Mouse (Mus musculus) heart, embryonic 15.5 days (tissue): ENCODE measurements around the gene Phactr4. TPM values are rescaled to one million over a fixed set of nuclear protein-coding genes. Genes with fewer than 3 reads are reported as not detected.

Source experiments
- ATAC-seq: fragments of 200-750 bp; cut with Nextera tagmentation; replicated peaks from 2 replicates; pipeline ENCODE4 v1.8.0; 2017; ENCODE audit warnings: low read depth, moderate TSS enrichment; ENCODE audit not compliant: insufficient number of reproducible peaks, insufficient read depth, low FRiP score
- H3K27ac ChIP-seq: fragments of 300-500 bp; sonication (generic); 2 replicates; pipeline ENCODE4 v1.5.1; 2015; ENCODE audit warnings: mild to moderate bottlenecking, inconsistent platforms
- H3K27me3 ChIP-seq: fragments of 300-500 bp; sonication (generic); 2 replicates; pipeline ENCODE4 v1.6.1; 2015; ENCODE audit warnings: inconsistent platforms
- H3K36me3 ChIP-seq: fragments of 300-500 bp; sonication (generic); 2 replicates; pipeline ENCODE4 v1.6.1; 2015; ENCODE audit warnings: mild to moderate bottlenecking, inconsistent platforms
- H3K4me1 ChIP-seq: fragments of 300-500 bp; sonication (generic); replicated peaks from 2 replicates; pipeline ENCODE4 v1.6.1; 2015; ENCODE audit warnings: inconsistent platforms
- H3K4me2 ChIP-seq: fragments of 300-500 bp; sonication (generic); 2 replicates; pipeline ENCODE4 v1.6.1; 2015; ENCODE audit warnings: inconsistent platforms, mild to moderate bottlenecking, moderate library complexity
- H3K4me3 ChIP-seq: fragments of 300-500 bp; sonication (generic); 2 replicates; pipeline ENCODE4 v1.5.1; 2015; ENCODE audit warnings: mild to moderate bottlenecking, inconsistent platforms
- H3K9ac ChIP-seq: fragments of 300-500 bp; sonication (generic); 2 replicates; pipeline ENCODE4 v1.6.1; 2015; ENCODE audit warnings: mild to moderate bottlenecking, inconsistent platforms
- H3K9me3 ChIP-seq: fragments of 300-500 bp; sonication (generic); replicated peaks from 2 replicates; pipeline ENCODE4 v1.6.1; 2016; ENCODE audit warnings: inconsistent platforms
- WGBS: fragments of 180-500 bp; shearing (Covaris S2); methylation state at CpG from one replicate; pipeline ENCODE4 v1.1.7; 2015; ENCODE audit warnings: mixed read lengths; 5-methylcytosine and 5-hydroxymethylcytosine counted together
- polyA plus RNA-seq: library from polyadenylated mRNA; unstranded; fragments of >200 nt; fragmentation: Nextera tagmentation; extraction: Ambion mirVana; gene quantifications from 2 replicates; pipeline ENCODE4 v1.2.1, GENCODE M21; 2015

Gene Phactr4
- polyA plus RNA-seq = 14.8 and 17.1 TPM in 2 replicates

- H3K36me3 ChIP-seq = no peaks in the 10 kb centered on the region
- under 1% methylated on average over 73 of the region's 73 CpGs for WGBS
- H3K4me2 ChIP-seq = peak within 1 kb of the TSS; percentile 70
- peak within 1 kb of the TSS; percentile 99 for H3K27ac ChIP-seq
- H3K4me3 ChIP-seq = peak within 1 kb of the TSS; percentile 83
- peaks cover 26% of the 10 kb centered on the region for H3K4me1 ChIP-seq
- no peaks in the 10 kb centered on the region for H3K9me3 ChIP-seq
- no peaks in the 10 kb centered on the region for H3K27me3 ChIP-seq
- H3K9ac ChIP-seq = peak within 1 kb of the TSS; percentile 89
- ATAC-seq = peak; percentile 97
These were observed at the start of gene Phactr4 for GRCm38 (mm10) chr4:132421923-132422782. TSS of gene Phactr4 (minus strand) at chr4:132422489.

DNA sequence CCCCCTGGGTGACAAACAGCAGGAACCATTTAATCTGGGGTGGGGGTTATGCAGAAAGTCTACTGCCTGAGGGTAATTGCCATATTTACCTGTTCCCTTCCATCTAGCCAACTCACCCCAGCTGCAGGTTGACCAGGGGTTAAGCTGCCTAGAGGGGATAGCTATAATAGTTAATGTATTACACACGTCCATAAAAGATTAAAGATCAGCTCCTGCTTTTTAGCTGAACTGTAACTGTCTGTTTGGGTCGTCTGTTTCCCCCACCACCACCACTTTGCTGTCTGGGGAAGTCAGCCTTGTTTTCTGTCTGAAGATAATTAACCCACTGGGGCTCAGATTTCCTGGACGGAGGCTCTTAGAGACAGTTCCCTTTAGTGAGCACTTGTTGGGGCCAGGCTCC, 47.6 kb upstream of the Phactr4 start:
- no peak overlapping the region for H3K27ac ChIP-seq
- no peak for ATAC-seq
- H3K9me3 ChIP-seq = no peaks in the 10 kb centered on the region
- H3K36me3 ChIP-seq = no peaks in the 10 kb centered on the region
- no peak overlapping the region for H3K4me3 ChIP-seq
- no peaks in the 10 kb centered on the region for H3K4me1 ChIP-seq
- no peaks in the 10 kb centered on the region for H3K27me3 ChIP-seq
- 19% methylated on average over 3 of the region's 3 CpGs for WGBS
- H3K4me2 ChIP-seq = no peak overlapping the region
- H3K9ac ChIP-seq = no peak overlapping the region

- Histone ChIP-seq H3K27ac (peak overlapping the region; percentile 58), H3K4me3 (peak overlapping the region; percentile 78), H3K9ac (peak overlapping the region; percentile 76; the same call in 1 of the 2 replicates), H3K36me3 (peaks cover 12% of the 10 kb centered on the region), H3K4me1 (peaks cover 23% of the 10 kb centered on the region), H3K27me3 (no peaks in the 10 kb centered on the region), H3K4me2 (peak overlapping the region; percentile 74), H3K9me3 (no peaks in the 10 kb centered on the region)
- ATAC-seq = no peak
- 2% methylated on average over 5 of the region's 5 CpGs for WGBS
These were observed 41.9 kb upstream of the Phactr4 start for GRCm38 (mm10) chr4:132464255-132464613.

DNA sequence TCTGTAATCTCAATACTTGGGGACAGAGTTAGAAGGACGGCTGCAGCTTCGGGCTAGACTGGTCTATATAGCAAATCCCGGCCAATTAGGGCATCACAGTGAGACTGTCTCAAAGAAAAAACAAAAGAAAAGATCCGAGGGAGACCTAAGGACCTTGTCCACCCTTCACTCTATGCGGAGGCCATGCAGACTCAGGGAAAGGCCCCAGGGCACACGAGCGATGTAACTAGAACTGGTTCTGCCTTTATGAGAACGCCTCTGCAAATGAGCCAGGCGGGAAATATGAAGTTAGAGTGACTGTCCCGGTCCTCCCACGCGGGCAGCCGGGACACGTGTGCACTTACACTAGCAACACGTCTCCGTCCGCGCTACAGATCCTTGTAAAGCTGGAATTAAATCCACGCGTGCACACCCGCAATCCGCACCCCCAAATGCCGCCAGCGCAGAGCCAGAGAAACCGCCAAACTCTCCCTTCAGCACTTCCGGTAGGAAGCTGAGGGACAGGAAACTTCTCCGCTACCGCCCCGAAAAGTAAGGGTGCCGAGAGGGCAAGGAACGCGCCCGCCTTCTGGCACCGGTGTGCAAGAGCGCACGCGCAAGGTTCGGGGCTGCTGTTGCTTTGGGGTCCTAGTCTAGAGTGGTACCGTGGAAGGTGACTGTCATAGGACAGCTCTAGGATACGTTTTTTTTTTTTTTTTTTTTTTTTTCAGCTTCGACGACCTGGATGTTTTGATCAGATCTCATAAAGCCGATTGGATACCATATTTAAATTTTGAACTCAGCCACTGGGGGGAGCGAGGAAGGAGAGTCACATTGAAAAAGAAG, 41.4 kb upstream of the Phactr4 start, which contains the start of gene Med18:
TSS of gene Med18 (minus strand) at position 492 of the 825 bp plus-strand sequence.
- Histone ChIP-seq H3K4me2 (peak within 1 kb of the TSS; percentile 74), H3K27ac (peak within 1 kb of the TSS; percentile 58), H3K9ac (peak within 1 kb of the TSS; percentile 76), H3K36me3 (peaks cover 15% of the 10 kb centered on the region), H3K4me3 (peak within 1 kb of the TSS; percentile 78), H3K4me1 (peaks cover 23% of the 10 kb centered on the region), H3K27me3 (no peaks in the 10 kb centered on the region), H3K9me3 (no peaks in the 10 kb centered on the region)
- WGBS = under 1% methylated on average over 44 of the region's 44 CpGs
- peak; percentile 91 for ATAC-seq

- Histone ChIP-seq H3K27me3 (no peaks in the 10 kb centered on the region), H3K4me3 (peak overlapping the region; percentile 78), H3K9ac (peak overlapping the region; percentile 76), H3K36me3 (peaks cover 21% of the 10 kb centered on the region), H3K4me1 (peaks cover 23% of the 10 kb centered on the region), H3K9me3 (no peaks in the 10 kb centered on the region), H3K4me2 (peak overlapping the region; percentile 74), H3K27ac (no peak overlapping the region)
- ATAC-seq = no peak
- 8% methylated on average over 11 of the region's 11 CpGs for WGBS
These were observed 40.5 kb upstream of the Phactr4 start for GRCm38 (mm10) chr4:132462836-132463235.

- no peak overlapping the region for H3K9ac ChIP-seq
- peaks cover 23% of the 10 kb centered on the region for H3K4me1 ChIP-seq
- H3K27ac ChIP-seq = no peak overlapping the region
- H3K36me3 ChIP-seq = peaks cover 25% of the 10 kb centered on the region
- H3K27me3 ChIP-seq = no peaks in the 10 kb centered on the region
- no peaks in the 10 kb centered on the region for H3K9me3 ChIP-seq
- ATAC-seq = no peak
- WGBS = 85% methylated on average over 8 of the region's 8 CpGs
- H3K4me2 ChIP-seq = no peak overlapping the region
- no peak overlapping the region for H3K4me3 ChIP-seq
These were observed 37.9 kb upstream of the Phactr4 start for GRCm38 (mm10) chr4:132460225-132460624.

GRCm38 (mm10) chr4:132455561-132455960, 33.3 kb upstream of the Phactr4 start:
- no peaks in the 10 kb centered on the region for H3K27me3 ChIP-seq
- H3K4me3 ChIP-seq = no peak overlapping the region
- no peak overlapping the region for H3K4me2 ChIP-seq
- 90% methylated on average over 6 of the region's 6 CpGs for WGBS
- H3K27ac ChIP-seq = no peak overlapping the region
- H3K4me1 ChIP-seq = no peaks in the 10 kb centered on the region
- no peak overlapping the region for H3K9ac ChIP-seq
- no peak for ATAC-seq
- H3K36me3 ChIP-seq = peaks cover 25% of the 10 kb centered on the region
- H3K9me3 ChIP-seq = no peaks in the 10 kb centered on the region

GRCm38 (mm10) chr4:132455146-132455545, 32.9 kb upstream of the Phactr4 start:
- Histone ChIP-seq H3K9me3 (no peaks in the 10 kb centered on the region), H3K4me2 (no peak overlapping the region), H3K4me1 (no peaks in the 10 kb centered on the region), H3K27me3 (no peaks in the 10 kb centered on the region), H3K27ac (no peak overlapping the region), H3K36me3 (peaks cover 22% of the 10 kb centered on the region), H3K9ac (no peak overlapping the region), H3K4me3 (no peak overlapping the region)
- no peak for ATAC-seq
- WGBS = 72% methylated on average over 3 of the region's 3 CpGs

DNA sequence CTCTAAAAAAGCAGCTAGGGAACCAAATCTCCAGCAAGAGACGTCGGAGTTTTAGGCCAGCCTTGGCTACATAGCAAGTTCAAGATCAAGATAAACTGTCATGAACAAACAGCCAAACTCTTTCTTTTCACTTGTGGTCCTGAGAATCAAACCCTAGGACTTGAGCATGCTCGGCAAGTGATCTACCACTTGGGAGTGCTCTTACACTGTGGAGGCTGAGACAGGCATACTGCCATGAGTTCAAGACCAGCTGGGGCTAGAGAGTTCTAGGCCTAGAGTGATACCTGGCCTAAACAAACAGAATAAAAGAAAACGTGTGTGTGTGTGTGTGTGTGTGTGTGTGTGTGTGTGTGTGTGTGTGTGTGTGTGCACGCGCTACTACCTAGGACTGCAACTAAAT, 31.9 kb upstream of the Phactr4 start:
- 79% methylated on average over 6 of the region's 6 CpGs for WGBS
- no peaks in the 10 kb centered on the region for H3K27me3 ChIP-seq
- H3K4me1 ChIP-seq = no peaks in the 10 kb centered on the region
- no peaks in the 10 kb centered on the region for H3K9me3 ChIP-seq
- H3K4me3 ChIP-seq = no peak overlapping the region
- no peak overlapping the region for H3K4me2 ChIP-seq
- no peak overlapping the region for H3K27ac ChIP-seq
- peaks cover 13% of the 10 kb centered on the region for H3K36me3 ChIP-seq
- H3K9ac ChIP-seq = no peak overlapping the region
- ATAC-seq = no peak

- no peak overlapping the region for H3K4me2 ChIP-seq
- H3K4me1 ChIP-seq = no peaks in the 10 kb centered on the region
- H3K27me3 ChIP-seq = no peaks in the 10 kb centered on the region
- ATAC-seq = no peak
- H3K9me3 ChIP-seq = no peaks in the 10 kb centered on the region
- WGBS = 79% methylated on average over 3 of the region's 3 CpGs
- no peaks in the 10 kb centered on the region for H3K36me3 ChIP-seq
- H3K9ac ChIP-seq = no peak overlapping the region
- no peak overlapping the region for H3K4me3 ChIP-seq
- no peak overlapping the region for H3K27ac ChIP-seq
These were observed 27.5 kb upstream of the Phactr4 start for GRCm38 (mm10) chr4:132449778-132450177.

GRCm38 (mm10) chr4:132446105-132446504, 23.8 kb upstream of the Phactr4 start:
- Histone ChIP-seq H3K4me3 (no peak overlapping the region), H3K9ac (no peak overlapping the region), H3K4me2 (no peak overlapping the region), H3K9me3 (no peaks in the 10 kb centered on the region), H3K36me3 (no peaks in the 10 kb centered on the region), H3K27ac (no peak overlapping the region), H3K4me1 (no peaks in the 10 kb centered on the region), H3K27me3 (no peaks in the 10 kb centered on the region)
- 69% methylated on average over 12 of the region's 12 CpGs for WGBS
- no peak for ATAC-seq
